Mouse (Mus musculus) heart, embryonic 11.5 days (tissue): ENCODE data around the gene Nectin4. TPM values are rescaled to one million over a fixed set of nuclear protein-coding genes. Genes with fewer than 3 reads are reported as not detected.
A peak's percentile ranks its signal among the peaks of the same experiment; 100 is the strongest.

Experiments
- ATAC-seq: fragments of 200-750 bp; cut with Nextera tagmentation; replicated peaks from 2 replicates; pipeline ENCODE4 v1.8.0; 2017; ENCODE audit warnings: moderate library complexity; ENCODE audit not compliant: insufficient number of reproducible peaks, low FRiP score, low TSS enrichment
- H3K27ac ChIP-seq: fragments of 300-500 bp; sonication (generic); 2 replicates; pipeline ENCODE4 v1.5.1; 2014; ENCODE audit warnings: mild to moderate bottlenecking, low read depth, low read length
- H3K27me3 ChIP-seq: fragments of 300-500 bp; sonication (generic); 2 replicates; pipeline ENCODE4 v1.6.1; 2014; ENCODE audit warnings: mild to moderate bottlenecking, low read length, mixed read lengths; ENCODE audit not compliant: control insufficient read depth, insufficient read depth
- H3K36me3 ChIP-seq: fragments of 300-500 bp; sonication (generic); 2 replicates; pipeline ENCODE4 v1.6.1; 2014; ENCODE audit warnings: mild to moderate bottlenecking, low read length, moderate library complexity, mixed read lengths; ENCODE audit not compliant: control insufficient read depth, insufficient read depth
- H3K4me1 ChIP-seq: fragments of 300-500 bp; sonication (generic); 2 replicates; pipeline ENCODE4 v1.6.1; 2014; ENCODE audit warnings: low read length; ENCODE audit not compliant: control insufficient read depth, insufficient read depth
- H3K4me2 ChIP-seq: fragments of 300-500 bp; sonication (generic); 2 replicates; pipeline ENCODE4 v1.6.1; 2014; ENCODE audit warnings: mild to moderate bottlenecking, moderate library complexity
- H3K4me3 ChIP-seq: fragments of 300-500 bp; sonication (generic); 2 replicates; pipeline ENCODE4 v1.5.1; 2014; ENCODE audit warnings: low read depth, low read length
- H3K9ac ChIP-seq: fragments of 300-500 bp; sonication (generic); 2 replicates; pipeline ENCODE4 v1.6.1; 2014; ENCODE audit warnings: mild to moderate bottlenecking, low read depth, low read length, moderate library complexity
- H3K9me3 ChIP-seq: fragments of 300-500 bp; sonication (generic); replicated peaks from 2 replicates; pipeline ENCODE4 v1.6.1; 2016; ENCODE audit warnings: low read length; ENCODE audit not compliant: control insufficient read depth
- WGBS: fragments of 180-500 bp; shearing (Covaris S2); extraction: QIAGEN DNeasy Blood & Tissue Kit; methylation state at CpG from one replicate; pipeline ENCODE4 v1.1.7; 2014; ENCODE audit not compliant: insufficient replicate concordance; 5-methylcytosine and 5-hydroxymethylcytosine counted together
- polyA plus RNA-seq: library from polyadenylated mRNA; unstranded; fragments of >200 nt; fragmentation: Nextera tagmentation; extraction: Ambion mirVana; gene quantifications from 2 replicates; pipeline ENCODE4 v1.2.1, GENCODE M21; 2014

Nectin4 gene
- polyA plus RNA-seq, 1 experiment from 2014 or later: 0.20 TPM

- Histone ChIP-seq H3K9me3 (no peaks in the 10 kb centered on the region), H3K27me3 (peaks cover 5% of the 10 kb centered on the region; the same call in 1 of the 2 replicates), H3K4me1 (no peaks in the 10 kb centered on the region), H3K27ac (no peak overlapping the region), H3K4me3 (no peak overlapping the region), H3K36me3 (no peaks in the 10 kb centered on the region), H3K9ac (no peak overlapping the region), H3K4me2 (no peak overlapping the region)
- 66% methylated on average over 7 of the region's 7 CpGs for WGBS
- ATAC-seq: no peak
Measured at GRCm38 (mm10) chr1:171365934-171366333, 4.0 kb upstream of the Nectin4 start.

GRCm38 (mm10) chr1:171372880-171373279, 3.0 kb downstream of the Nectin4 start:
- H3K4me3 ChIP-seq: no peak overlapping the region
- no peaks in the 10 kb centered on the region for H3K36me3 ChIP-seq
- H3K9ac ChIP-seq: no peak overlapping the region
- H3K9me3 ChIP-seq: no peaks in the 10 kb centered on the region
- 60% methylated on average over 3 of the region's 3 CpGs for WGBS
- H3K4me1 ChIP-seq: no peaks in the 10 kb centered on the region
- no peak for ATAC-seq
- no peak overlapping the region for H3K4me2 ChIP-seq
- H3K27me3 ChIP-seq: peaks cover 9% of the 10 kb centered on the region; the same call in 1 of the 2 replicates
- no peak overlapping the region for H3K27ac ChIP-seq

- Histone ChIP-seq H3K9me3 (no peaks in the 10 kb centered on the region), H3K4me1 (no peaks in the 10 kb centered on the region), H3K27me3 (peaks cover 9% of the 10 kb centered on the region; the same call in 1 of the 2 replicates), H3K36me3 (no peaks in the 10 kb centered on the region), H3K4me2 (0 out of 2 replicates have a peak overlapping the region, but pooled peaks have one; percentile 29), H3K27ac (no peak overlapping the region), H3K9ac (no peak overlapping the region; the same call in 1 of the 2 replicates), H3K4me3 (no peak overlapping the region)
- 7% methylated on average over 3 of the region's 4 CpGs for WGBS
- ATAC-seq: no peak
Measured at GRCm38 (mm10) chr1:171373946-171374345, 4.0 kb downstream of the Nectin4 start.

GRCm38 (mm10) chr1:171375646-171376097, 5.8 kb downstream of the Nectin4 start:
- ATAC-seq: no peak

DNA sequence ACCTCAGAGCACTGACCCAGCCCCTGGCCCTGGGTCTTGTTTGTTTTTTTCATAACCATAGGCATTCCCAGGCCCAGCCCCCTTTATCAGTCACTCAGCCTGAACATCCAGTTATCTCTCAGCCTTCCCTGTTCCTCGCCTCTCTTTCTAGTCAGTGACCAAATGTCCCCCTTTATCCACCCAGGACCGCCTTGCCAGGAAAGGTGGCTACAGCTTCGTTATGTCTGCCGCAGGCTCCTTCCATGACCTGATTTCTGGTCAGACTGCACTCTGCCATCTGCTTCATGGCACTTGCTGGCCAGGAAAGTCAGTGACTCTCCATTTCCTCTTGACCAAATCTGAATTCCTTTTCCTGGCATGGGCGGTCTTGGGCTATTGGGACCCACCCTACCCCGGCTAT, 8.4 kb downstream of the Nectin4 start:
- peaks cover 15% of the 10 kb centered on the region for H3K27me3 ChIP-seq

More at GRCm38 (mm10) chr1:171375646-171376097, 5.8 kb downstream of the Nectin4 start:
- H3K4me2 ChIP-seq: peak overlapping the region; percentile 14
- H3K4me3 ChIP-seq: no peak overlapping the region
- no peak overlapping the region for H3K9ac ChIP-seq
- no peaks in the 10 kb centered on the region for H3K9me3 ChIP-seq
- H3K4me1 ChIP-seq: no peaks in the 10 kb centered on the region
- H3K27ac ChIP-seq: no peak overlapping the region
- WGBS: 39% methylated on average over 9 of the region's 9 CpGs
- peaks cover 16% of the 10 kb centered on the region for H3K27me3 ChIP-seq
- H3K36me3 ChIP-seq: no peaks in the 10 kb centered on the region

DNA sequence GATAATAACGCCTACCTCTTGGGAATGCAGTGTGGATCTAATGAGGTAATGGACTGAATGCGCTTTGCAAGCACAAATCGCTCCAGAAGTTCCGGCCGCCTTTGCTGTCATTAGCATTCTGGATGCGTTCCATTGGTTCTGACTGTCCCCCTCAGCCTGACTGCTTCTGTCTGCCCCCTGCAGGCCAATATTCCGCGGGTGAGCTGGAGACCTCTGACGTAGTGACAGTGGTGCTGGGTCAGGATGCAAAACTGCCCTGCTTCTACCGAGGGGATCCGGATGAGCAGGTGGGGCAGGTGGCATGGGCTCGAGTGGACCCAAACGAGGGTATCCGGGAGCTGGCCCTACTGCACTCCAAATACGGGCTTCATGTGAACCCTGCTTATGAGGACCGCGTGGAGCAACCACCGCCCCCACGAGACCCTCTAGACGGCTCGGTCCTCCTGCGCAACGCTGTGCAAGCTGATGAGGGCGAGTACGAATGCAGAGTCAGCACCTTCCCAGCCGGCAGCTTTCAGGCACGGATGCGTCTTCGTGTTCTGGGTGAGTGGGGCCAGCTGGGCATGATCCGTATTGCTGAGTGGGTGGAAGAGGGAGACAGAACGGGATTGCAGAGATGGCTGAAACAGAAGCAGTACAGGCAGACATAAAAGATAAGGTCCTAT, 10.2 kb downstream of the Nectin4 start:
- peak overlapping the region; percentile 29; the same call in 1 of the 2 replicates for H3K4me3 ChIP-seq
- no peaks in the 10 kb centered on the region for H3K9me3 ChIP-seq
- no peak overlapping the region for H3K27ac ChIP-seq
- H3K36me3 ChIP-seq: no peaks in the 10 kb centered on the region
- ATAC-seq: no peak; the same call in 1 of the 2 replicates
- WGBS: 5% methylated on average over 31 of the region's 31 CpGs
- peaks cover 15% of the 10 kb centered on the region for H3K27me3 ChIP-seq
- H3K4me2 ChIP-seq: peak overlapping the region; percentile 64
- H3K4me1 ChIP-seq: no peaks in the 10 kb centered on the region
- no peak overlapping the region for H3K9ac ChIP-seq

More for the DNA sequence above, 8.4 kb downstream of the Nectin4 start:
- Histone ChIP-seq H3K4me2 (no peak overlapping the region), H3K9ac (no peak overlapping the region), H3K27ac (no peak overlapping the region), H3K4me3 (no peak overlapping the region), H3K4me1 (no peaks in the 10 kb centered on the region), H3K9me3 (no peaks in the 10 kb centered on the region), H3K36me3 (no peaks in the 10 kb centered on the region)
- no peak for ATAC-seq
- WGBS: 54% methylated on average over 6 of the region's 6 CpGs

- H3K36me3 ChIP-seq: no peaks in the 10 kb centered on the region
- no peaks in the 10 kb centered on the region for H3K9me3 ChIP-seq
- no peak overlapping the region for H3K4me3 ChIP-seq
- no peak for ATAC-seq
- H3K27ac ChIP-seq: no peak overlapping the region
- H3K4me2 ChIP-seq: no peak overlapping the region
- 77% methylated on average over 11 of the region's 11 CpGs for WGBS
- H3K27me3 ChIP-seq: peaks cover 15% of the 10 kb centered on the region
- no peaks in the 10 kb centered on the region for H3K4me1 ChIP-seq
- H3K9ac ChIP-seq: no peak overlapping the region
Measured at GRCm38 (mm10) chr1:171382096-171382620, 12.3 kb downstream of the Nectin4 start.

GRCm38 (mm10) chr1:171384361-171384760, 14.5 kb downstream of the Nectin4 start:
- H3K9ac ChIP-seq: no peak overlapping the region
- no peak overlapping the region for H3K4me2 ChIP-seq
- H3K4me3 ChIP-seq: no peak overlapping the region
- H3K36me3 ChIP-seq: no peaks in the 10 kb centered on the region
- no peaks in the 10 kb centered on the region for H3K9me3 ChIP-seq
- H3K27me3 ChIP-seq: peaks cover 15% of the 10 kb centered on the region
- peaks cover 2% of the 10 kb centered on the region; the same call in 1 of the 2 replicates for H3K4me1 ChIP-seq
- no peak overlapping the region for H3K27ac ChIP-seq
- no peak for ATAC-seq
- 58% methylated on average over 9 of the region's 9 CpGs for WGBS
